Mouse (Mus musculus): Measurements from ENCODE around the gene Pcyt2.
"Not testable (repeated sequence)": the region's sequence is repeated elsewhere in the genome, so short reads cannot be mapped to it uniquely, and the experiment has no call there.

The Pcyt2 gene

GRCm38 (mm10) chr11:120615167-120615566 is 2.6 kb downstream of the Pcyt2 start:
- DNase-seq = no peak

DNA sequence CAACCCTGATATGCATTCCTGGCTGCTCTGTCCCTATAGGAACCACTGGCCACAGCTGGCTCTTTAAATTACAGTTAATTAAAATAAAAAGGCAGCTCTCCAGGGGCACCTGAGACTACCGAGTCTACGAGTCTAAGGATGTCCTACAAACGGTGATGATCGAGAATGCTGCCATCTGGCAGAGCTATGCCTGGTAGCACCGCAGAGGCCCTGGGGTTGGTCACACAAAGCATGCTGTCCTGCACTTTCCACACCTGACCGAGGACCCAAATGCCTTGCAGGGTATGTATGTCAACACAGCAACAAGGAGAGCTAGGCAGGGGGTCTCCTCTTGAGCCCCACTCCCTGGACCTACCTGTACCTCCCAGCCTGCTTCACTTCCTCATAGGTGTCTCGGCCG is 3.8 kb downstream of the Pcyt2 start:
- DNase-seq = no peak

DNA sequence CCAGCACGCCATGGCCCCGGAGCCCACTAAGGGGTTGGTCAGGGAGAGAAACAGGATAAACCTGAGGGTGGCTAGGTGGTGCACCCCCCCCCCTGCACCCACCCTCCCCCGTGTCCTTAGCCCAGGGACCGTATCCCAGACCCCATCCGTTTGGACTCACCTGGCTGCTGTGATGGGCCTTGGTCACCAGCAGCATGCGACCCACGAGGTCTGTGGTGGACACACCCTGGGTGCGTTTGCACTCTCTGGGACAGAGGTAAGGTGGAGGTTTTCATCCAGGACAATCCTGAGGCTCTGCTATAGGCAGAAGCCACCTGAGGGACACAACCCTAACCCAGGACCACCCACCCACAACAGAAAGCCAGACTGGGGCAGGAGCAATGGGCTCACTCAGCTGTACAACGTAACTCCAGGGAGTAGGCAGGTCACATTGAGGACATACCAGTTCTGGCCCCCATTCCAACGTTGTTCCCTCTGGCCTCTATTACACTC is 4.2 kb downstream of the Pcyt2 start:
- DNase-seq = no peak

- DNase-seq = peak; percentile 83
Observed at GRCm38 (mm10) chr11:120612763-120613162, 5.0 kb downstream of the Pcyt2 start.

DNA sequence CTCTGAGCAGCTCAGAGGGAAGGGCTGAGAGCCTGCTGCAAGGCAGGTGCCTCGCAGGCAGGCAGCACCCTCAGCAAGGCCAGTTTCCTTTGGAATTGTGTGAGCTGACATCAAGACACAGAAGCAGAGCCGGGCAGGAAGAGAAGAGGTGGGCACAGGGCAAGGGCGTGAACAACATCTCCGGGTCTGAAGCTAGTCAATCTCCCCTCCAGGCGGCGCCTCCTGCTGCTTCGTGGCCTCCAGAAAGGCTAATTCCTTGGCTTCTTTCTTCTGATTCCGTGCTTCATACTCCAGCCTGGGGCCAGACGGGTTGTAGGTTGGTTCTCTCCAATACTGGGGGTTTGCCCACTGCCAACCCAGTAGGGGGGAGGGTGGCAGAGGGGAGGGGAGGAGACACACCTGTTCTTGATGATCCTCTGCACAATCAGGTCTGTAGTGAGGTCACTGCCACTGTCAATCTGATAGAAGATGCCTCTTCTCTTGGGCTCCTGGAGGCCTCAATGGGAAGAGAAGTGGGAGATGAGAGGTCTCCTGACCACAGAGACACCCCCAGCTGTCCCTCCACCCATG is 7.2 kb downstream of the Pcyt2 start:
- no peak for DNase-seq

DNA sequence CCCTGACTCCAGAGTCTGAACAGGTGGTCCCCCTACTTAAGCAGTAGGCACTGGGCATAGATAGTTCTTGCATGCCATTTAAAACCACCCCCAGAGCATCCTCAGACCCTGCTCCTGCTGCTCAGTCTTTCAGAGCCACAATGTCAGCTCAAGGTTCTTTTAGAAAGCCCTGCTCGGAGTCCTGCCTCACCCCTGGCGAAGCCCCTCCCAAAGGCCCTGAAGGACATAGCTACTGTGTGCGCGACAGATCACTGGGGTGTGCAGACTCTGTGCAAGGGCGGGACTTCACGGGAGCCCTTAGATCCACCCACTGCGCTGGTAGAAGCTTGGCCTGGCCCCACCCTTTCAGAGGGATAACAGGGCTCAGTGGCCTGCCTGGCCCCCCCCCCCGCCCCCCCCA is 8.5 kb downstream of the Pcyt2 start:
- DNase-seq = peak; percentile 68

DNA sequence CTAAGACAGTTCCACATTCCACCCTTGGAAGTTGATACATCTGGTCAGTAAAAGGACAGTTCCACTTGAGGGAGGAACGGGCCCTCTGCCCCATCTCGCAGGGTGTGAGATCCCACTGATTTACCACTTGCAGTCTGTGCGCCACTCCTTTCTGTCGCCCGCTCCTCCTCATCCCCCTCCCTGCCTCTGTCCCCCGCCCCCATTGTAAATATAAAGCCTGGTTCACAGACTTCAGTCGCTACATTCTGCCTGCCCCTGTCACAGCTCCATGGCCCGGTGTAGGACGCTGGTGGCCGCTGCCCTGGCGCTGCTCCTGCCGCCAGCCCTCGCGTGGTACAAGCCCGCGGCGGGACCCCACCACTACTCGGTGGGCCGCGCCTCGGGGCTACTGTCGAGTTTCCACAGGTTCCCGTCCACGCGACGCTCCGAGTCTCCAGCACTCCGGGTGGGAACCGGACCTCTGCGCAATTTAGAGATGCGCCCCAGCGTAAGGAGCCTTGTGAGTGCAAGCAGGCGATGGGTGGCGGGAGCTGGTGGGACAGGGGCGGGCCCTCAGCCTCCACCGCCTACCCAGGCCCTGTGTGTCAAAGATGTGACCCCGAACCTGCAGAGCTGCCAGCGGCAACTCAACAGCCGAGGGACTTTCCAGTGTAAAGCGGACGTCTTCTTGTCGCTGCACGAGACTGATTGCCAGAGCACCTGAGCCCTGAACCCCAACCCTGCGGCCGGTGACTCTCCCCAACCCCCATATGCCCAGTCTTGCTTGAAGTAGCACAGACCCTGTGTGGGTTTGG is 9.3 kb downstream of the Pcyt2 start, which contains the start of gene Npb:
Gene Npb, plus strand, starts transcription at position 237 of the 794 bp plus-strand sequence.
- no peak for DNase-seq

DNA sequence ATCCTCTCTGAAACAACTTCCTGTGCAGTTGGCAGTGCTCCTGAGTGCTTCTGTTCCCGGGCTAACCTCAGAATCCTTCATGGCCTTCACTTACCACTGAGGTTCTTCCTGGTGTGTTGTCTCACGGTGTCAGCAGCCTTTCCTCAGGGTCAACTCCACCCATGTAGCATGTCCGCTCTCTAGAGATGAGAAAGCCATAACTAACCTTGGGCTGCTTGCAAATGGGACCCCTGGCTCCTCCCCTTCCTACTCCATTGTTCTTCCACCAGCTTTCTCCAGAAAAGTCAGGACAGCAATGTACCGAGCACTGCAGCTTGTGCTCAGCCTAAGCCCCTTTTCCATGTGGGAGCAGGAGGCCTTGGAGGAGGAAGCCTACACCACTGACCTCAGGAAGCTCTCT is 11.0 kb downstream of the Pcyt2 start:
- DNase-seq = no peak

DNA sequence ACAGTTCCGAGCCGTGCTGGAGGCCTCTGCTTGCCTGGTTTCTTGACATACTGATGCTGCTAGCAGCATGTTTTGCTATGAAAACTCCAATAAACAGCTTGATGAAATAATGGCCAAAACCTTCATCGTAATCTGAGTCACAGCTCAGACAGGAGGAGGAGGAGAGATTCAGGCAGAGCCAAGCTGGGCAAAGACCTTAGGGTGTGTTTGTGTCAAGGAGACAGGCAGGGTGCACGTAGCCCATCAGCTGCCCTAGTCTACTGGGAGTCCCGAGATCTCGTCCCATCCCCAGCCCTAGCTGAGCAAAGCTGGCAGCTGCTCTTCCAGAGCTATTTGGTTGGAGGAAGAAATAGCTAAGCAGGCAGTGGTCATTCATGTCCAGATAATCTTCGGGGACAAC is 12.1 kb downstream of the Pcyt2 start:
- no peak for DNase-seq

GRCm38 (mm10) chr11:120603545-120603944 is 14.2 kb downstream of the Pcyt2 start:
- no peak for DNase-seq

DNA sequence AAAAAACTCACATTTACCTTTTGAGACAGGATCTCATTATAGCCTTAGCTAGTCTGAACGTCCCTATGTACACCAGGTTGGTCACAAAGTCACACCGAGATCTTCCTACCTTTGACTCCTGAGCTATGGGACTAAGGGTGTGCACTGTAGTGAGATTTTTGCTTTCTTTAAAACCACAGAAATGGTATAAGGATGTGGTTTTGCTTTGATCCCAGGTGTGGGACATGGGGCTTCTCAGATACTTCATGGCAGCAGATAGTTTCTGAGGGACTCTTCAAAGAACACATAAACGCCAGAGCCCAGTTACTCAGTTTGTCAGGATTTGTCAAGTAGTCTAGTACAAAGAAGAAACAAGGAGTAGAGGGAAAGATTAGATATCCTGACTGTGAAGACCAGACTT is 17.0 kb downstream of the Pcyt2 start:
- no peak for DNase-seq

GRCm38 (mm10) chr11:120598990-120599549 is 18.7 kb downstream of the Pcyt2 start:
- no peak for DNase-seq

DNA sequence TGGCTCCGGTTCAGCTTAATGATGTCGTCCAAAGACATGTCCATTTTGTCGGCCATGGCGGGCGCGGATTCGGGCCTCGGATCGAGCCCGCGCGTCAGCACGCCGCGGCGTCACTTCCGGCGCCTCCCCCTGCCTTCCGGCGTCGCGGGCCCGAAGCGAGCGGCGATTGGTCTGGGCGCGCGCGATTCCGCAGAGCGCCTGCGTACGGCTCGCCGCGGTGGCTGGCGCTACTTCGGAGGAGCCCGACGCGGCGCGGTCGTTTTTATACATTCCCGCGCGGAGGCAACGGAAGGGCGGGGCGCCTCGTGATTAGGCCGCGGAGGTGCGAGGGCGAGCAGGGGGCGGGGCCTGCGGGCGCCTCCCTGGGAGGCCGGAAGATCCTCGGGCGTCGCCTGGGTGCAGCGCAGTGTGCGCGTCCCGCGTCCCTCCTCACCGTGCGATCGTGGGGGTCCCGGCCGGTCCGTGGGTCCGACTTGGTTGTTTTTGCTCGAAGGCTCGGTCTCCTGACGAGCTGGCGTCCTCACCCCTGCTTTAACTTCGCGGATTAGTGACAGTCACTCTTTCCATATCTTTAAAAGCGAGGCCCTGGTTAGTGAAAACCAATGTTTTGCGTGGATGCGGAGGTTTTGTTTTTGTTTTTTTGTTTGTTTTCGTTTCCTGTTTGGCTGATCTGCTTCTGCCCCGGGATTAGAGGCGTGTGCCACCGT is 19.3 kb downstream of the Pcyt2 start, which contains the start of the genes Alyref and Anapc11:
Gene Alyref, minus strand, starts transcription at position 83 of the 707 bp plus-strand sequence.
Gene Anapc11, plus strand, starts transcription at position 139 of the 707 bp plus-strand sequence.
- DNase-seq = peak; percentile 97

DNA sequence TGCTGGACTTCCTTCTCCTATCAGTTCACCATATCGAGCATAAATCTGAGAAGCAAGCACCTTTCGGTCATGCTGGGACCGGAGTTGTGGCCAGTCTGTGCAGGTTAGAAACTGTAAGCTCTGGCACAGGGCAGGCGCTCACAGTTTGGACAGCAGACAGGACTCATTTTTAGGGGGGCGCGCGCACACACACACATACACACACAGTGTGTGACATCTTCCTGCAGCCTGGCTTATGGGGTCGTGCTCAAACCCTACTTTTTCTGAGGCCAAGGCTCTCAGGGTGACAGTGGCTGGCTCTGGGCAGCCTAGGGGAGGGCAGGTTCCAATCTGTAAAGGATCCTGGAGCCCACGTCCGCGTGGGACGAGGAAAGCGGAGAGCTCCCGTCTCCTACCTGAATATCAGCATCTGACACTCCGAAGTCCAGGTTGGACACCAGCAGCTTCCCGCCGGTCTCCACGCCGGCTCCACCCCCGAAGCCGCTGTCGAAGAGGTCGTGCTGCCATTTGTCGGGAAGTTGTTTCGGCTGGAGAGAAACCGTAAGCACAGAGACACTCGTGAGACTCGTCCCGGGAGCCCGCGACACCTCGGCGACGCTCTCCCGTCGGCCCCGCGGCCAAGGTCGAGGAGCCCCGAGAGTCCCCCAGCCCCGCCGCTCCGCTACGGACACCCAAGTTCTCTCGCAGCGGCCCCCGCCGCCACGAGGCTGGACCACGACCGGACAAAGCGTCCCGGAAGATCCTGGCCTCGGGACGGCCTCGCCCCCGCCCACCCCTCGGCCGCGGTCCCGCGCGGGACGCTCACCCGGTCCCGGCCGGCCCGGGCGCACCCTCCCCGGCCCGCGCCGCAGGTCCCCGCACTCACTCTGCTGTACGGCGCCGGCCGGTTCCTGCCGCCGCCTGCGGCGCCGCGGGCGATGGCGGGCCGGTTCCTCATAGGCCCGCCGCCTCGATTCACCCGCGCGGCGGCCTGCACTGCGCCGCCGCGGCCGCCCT is 20.2 kb downstream of the Pcyt2 start:
- DNase-seq = peak; percentile 49

DNA sequence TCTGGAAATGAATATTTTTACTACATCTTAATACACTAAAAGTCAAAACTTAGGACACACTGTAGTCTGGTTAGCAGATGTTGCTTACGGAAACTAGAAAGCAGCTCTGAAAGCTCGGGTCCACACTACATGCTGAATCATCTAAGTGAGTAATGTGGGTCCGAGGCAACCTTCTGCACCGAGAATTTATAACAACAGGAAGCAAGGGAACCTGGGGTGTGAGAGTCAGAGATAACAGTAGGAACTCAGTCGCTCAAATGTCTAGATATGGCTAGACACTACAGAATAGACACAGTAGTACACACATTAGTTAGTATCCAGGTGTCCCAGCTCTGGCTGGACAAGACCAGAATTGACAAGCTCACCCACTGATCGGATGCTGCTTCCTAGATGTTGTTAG is 29.2 kb downstream of the Pcyt2 start:
- DNase-seq = no peak

GRCm38 (mm10) chr11:120583937-120584336 is 33.8 kb downstream of the Pcyt2 start:
- DNase-seq = no peak

DNA sequence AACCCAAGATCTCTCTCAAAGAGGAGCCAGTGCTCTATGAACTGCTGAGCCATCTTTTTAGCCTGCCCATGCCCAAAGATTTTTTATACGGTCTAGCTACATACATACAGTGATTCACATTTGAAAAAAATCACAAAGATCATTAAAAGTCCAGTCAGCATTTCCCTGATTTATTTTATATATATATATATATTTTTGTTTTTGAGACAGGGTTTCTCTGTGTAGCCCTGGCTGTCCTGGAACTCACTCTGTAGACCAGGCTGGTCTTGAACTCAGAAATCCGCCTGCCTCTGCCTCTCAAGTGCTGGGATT is 34.8 kb downstream of the Pcyt2 start:
- not testable (repeated sequence) for DNase-seq

DNA sequence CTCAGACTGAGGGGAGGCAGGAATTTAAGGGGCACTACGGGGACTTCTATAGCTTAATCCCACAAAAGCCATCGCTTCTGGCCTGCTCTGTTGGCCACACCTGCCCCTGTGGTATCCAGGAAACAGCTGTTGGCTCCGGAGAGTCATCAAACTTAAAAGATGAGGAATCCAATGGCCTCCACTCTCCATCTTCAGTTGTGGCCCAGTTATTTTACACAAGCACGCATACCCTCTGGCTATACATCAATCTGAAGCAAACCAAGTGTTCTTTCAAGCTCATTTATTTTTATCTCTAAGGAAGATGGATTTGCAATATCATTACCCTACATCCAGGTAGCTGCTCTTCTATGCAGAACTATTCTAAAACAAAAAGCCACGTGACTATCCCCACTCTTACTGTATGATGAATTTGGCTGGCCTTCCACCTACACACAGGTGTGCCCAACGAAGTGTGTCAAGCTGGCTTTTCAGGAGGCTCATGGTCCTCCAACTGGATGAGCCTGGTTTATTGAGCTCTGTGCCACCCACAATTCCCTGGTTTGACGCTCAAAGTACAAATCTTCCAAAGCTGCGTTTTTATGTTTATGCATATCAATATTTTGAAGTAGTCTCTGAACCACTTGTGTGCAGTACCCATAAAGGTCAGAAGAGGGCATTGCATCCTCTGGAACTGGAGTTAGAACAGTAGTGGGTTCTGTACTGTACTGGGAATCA is 35.3 kb downstream of the Pcyt2 start:
- peak; percentile 54 for DNase-seq

DNA sequence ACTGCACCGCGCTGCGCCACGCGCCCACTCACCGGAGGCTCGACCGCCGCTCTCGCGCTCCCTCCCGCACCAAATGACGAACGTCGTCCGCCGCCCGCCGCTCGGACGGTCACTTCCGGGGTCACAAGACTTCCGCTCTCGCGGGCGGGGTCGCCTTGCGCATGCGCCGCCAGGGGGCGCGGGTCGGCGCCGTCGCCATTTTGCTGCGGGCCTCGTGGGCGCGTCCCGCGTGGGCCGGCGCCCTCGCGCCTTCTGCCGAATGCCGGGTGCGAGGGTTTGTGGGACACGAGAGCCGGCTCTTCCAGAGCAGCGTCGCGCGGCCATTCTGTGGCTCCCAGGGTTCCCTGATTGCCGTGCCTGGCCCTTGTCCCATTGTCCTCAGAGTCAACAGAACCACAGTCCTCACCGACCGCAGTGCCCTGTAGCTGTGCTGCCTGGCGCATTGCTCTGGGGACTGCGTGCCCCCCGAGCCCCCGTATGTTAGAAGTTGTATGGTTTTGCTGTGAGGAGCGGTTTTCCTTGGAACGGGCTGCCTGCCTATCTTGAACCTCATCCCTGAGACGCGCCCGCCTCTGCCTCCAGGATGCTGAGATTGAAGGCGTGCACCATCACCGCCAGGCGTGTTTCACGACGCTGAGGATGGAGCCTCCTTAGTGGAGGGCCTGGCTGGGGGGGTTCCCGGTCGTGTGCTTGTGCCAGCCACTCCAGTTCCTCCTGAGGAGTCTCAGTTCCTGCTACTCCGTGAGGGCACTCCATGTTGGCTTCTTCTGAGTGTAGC is 36.1 kb downstream of the Pcyt2 start, which contains the start of gene Arhgdia:
Gene Arhgdia, minus strand, starts transcription at position 135 of the 778 bp plus-strand sequence.
- peak; percentile 94 for DNase-seq

GRCm38 (mm10) chr11:120580871-120581331 is 36.8 kb downstream of the Pcyt2 start:
- peak; percentile 64 for DNase-seq
